Mouse (Mus musculus): ENCODE measurements around the gene Pibf1. TPM values are rescaled to one million over a fixed set of nuclear protein-coding genes. Genes with fewer than 3 reads are reported as not detected.

The Pibf1 gene
- 19.2 TPM for polyA plus RNA-seq (2017; shearing (Covaris generic))

GRCm38 (mm10) chr14:99099267-99099966 is at the start of gene Pibf1, which contains the start of gene Dis3:
Pibf1 (plus strand) TSS chr14:99099424.
Dis3 (minus strand) TSS chr14:99099770.

DNA sequence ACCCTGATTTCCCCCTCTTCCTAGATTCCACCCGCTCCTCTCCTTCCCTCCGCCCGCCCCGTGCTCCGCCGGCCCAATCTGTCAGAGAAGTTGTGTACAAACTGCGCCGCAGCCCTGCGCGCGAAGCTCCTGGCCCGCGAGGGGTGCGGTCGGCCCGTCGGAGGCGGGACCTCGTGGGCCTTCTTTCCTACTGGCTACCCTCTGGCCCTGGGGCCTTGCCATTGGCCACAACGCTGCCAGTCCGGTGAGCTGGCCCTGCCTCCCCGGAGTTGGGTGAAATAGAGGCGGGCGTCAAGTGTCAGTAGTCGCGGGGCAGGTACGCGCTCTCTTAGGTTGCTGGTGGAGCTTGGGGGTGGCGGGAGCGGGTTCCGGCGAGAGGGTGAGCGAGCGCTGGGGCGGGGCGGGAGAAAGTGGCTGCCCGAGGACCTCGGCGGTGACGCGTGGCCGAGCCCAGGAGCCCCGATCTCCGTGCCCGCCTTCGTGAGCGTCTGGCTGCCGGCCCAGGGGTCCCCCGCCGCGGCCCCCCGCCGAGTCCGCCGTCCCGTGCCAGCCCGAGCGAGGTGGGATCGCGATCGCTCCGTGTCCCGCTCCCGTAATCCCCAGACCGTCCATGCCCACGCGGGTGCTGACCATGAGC is 199.3 kb downstream of the Pibf1 start, which contains the start of gene Klf5:
TSS of gene Klf5 (plus strand) at position 307 of the 637 bp plus-strand sequence.

Other genes starting within 250 kb of the Pibf1 start
- gene Rpl36a-ps1, start 105.1 kb upstream of the Pibf1 start, polyA plus RNA-seq (2017; shearing (Covaris generic)), result 2.8 TPM
- gene Mzt1, start 53.3 kb upstream of the Pibf1 start, polyA plus RNA-seq (2017; shearing (Covaris generic)), result 47.9 TPM
- gene Bora, start 53.2 kb upstream of the Pibf1 start, polyA plus RNA-seq (2017; shearing (Covaris generic)), result 19.5 TPM
- 26.5 TPM for gene Dis3, start 346 bp downstream of the Pibf1 start, polyA plus RNA-seq (2017; shearing (Covaris generic))
- gene Klf5, start 199.3 kb downstream of the Pibf1 start, polyA plus RNA-seq (2017; shearing (Covaris generic)), result 0.32 TPM

Data from effector memory CD4-positive, alpha-beta T cell, adult 5 months (primary cell).